Mouse (Mus musculus) kidney, adult 8-10 months (tissue): Measurements from ENCODE around the gene Ddx18.
A peak's percentile ranks its signal among the peaks of the same experiment; 100 is the strongest.

Experiments
- DNase-seq, 2 experiments: peaks; one replicate each; pipeline ENCODE4 v3.0.0; 2022

The Ddx18 gene

GRCm38 (mm10) chr1:121567521-121568489 lies at the start of gene Ddx18:
Gene Ddx18, minus strand, starts transcription at chr1:121567989.
- peak; percentile 92 to 95 for DNase-seq

GRCm38 (mm10) chr1:121608000-121608399 lies 40.2 kb upstream of the Ddx18 start:
- DNase-seq = no peak

- peak in 1 of 2 experiments; percentile 7 for DNase-seq
These were observed 37.3 kb upstream of the Ddx18 start for GRCm38 (mm10) chr1:121605118-121605517.

GRCm38 (mm10) chr1:121601893-121602292 lies 34.1 kb upstream of the Ddx18 start:
- no peak for DNase-seq

GRCm38 (mm10) chr1:121601084-121601483 lies 33.3 kb upstream of the Ddx18 start:
- no peak for DNase-seq

- DNase-seq = no peak
These were observed 30.6 kb upstream of the Ddx18 start for GRCm38 (mm10) chr1:121598421-121598820.

- DNase-seq = no peak
These were observed 29.3 kb upstream of the Ddx18 start for GRCm38 (mm10) chr1:121596951-121597625.

- no peak for DNase-seq
These were observed 17.0 kb upstream of the Ddx18 start for GRCm38 (mm10) chr1:121584838-121585237.

- no peak for DNase-seq
These were observed 13.5 kb upstream of the Ddx18 start for GRCm38 (mm10) chr1:121581133-121581855.

- DNase-seq = no peak
These were observed 9.7 kb upstream of the Ddx18 start for GRCm38 (mm10) chr1:121577491-121577890.

- DNase-seq = no peak
These were observed 2.7 kb upstream of the Ddx18 start for GRCm38 (mm10) chr1:121570522-121570921.

- no peak for DNase-seq
These were observed 9.9 kb downstream of the Ddx18 start for GRCm38 (mm10) chr1:121557861-121558260.

GRCm38 (mm10) chr1:121551457-121551835 lies 16.3 kb downstream of the Ddx18 start:
- no peak for DNase-seq

GRCm38 (mm10) chr1:121550801-121551456 lies 16.9 kb downstream of the Ddx18 start:
- DNase-seq = no peak

- peak in 1 of 2 experiments; percentile 14 for DNase-seq
These were observed 18.3 kb downstream of the Ddx18 start for GRCm38 (mm10) chr1:121549456-121549855.

- DNase-seq = no peak
These were observed 19.1 kb downstream of the Ddx18 start for GRCm38 (mm10) chr1:121548667-121549066.

GRCm38 (mm10) chr1:121546844-121547243 lies 20.9 kb downstream of the Ddx18 start:
- DNase-seq = no peak

- no peak for DNase-seq
These were observed 27.4 kb downstream of the Ddx18 start for GRCm38 (mm10) chr1:121540361-121540760.

GRCm38 (mm10) chr1:121531439-121531838 lies 36.4 kb downstream of the Ddx18 start:
- no peak for DNase-seq

GRCm38 (mm10) chr1:121529286-121529685 lies 38.5 kb downstream of the Ddx18 start:
- DNase-seq = no peak

- no peak for DNase-seq
These were observed 39.4 kb downstream of the Ddx18 start, which contains the start of gene Htr5b for GRCm38 (mm10) chr1:121528399-121528720. Gene Htr5b, minus strand, starts transcription at chr1:121528465.

- no peak for DNase-seq
These were observed 40.0 kb downstream of the Ddx18 start for GRCm38 (mm10) chr1:121527600-121528398.
